Mouse (Mus musculus) kidney, embryonic 14.5 days (tissue): ENCODE measurements around the gene Abca1. TPM values are rescaled to one million over a fixed set of nuclear protein-coding genes. Genes with fewer than 3 reads are reported as not detected.

Experiments
- ATAC-seq: fragments of 200-750 bp; cut with Nextera tagmentation; 2 replicates; pipeline ENCODE4 v1.8.0; 2017; ENCODE audit warnings: moderate number of reproducible peaks, mild to moderate bottlenecking, moderate TSS enrichment, moderate library complexity; ENCODE audit not compliant: low FRiP score, low TSS enrichment
- H3K27ac ChIP-seq: fragments of 300-500 bp; sonication (generic); 2 replicates; pipeline ENCODE4 v1.5.1; 2014; ENCODE audit warnings: low read depth, mild to moderate bottlenecking, low read length, moderate library complexity, mixed read lengths
- H3K27me3 ChIP-seq: fragments of 300-500 bp; sonication (generic); 2 replicates; pipeline ENCODE4 v1.6.1; 2014; ENCODE audit warnings: mild to moderate bottlenecking, low read length; ENCODE audit not compliant: control insufficient read depth, insufficient read depth
- H3K36me3 ChIP-seq: fragments of 300-500 bp; sonication (generic); 2 replicates; pipeline ENCODE4 v1.6.1; 2014; ENCODE audit warnings: low read length, mixed read lengths; ENCODE audit not compliant: control insufficient read depth, insufficient read depth
- H3K4me1 ChIP-seq: fragments of 300-500 bp; sonication (generic); 2 replicates; pipeline ENCODE4 v1.6.1; 2014; ENCODE audit warnings: low read length, mixed read lengths; ENCODE audit not compliant: control insufficient read depth, insufficient read depth
- H3K4me2 ChIP-seq: fragments of 300-500 bp; sonication (generic); replicated peaks from 2 replicates; pipeline ENCODE4 v1.6.1; 2014; ENCODE audit warnings: low read depth, mild to moderate bottlenecking, low read length
- H3K4me3 ChIP-seq: fragments of 300-500 bp; sonication (generic); 2 replicates; pipeline ENCODE4 v1.5.1; 2014; ENCODE audit warnings: mild to moderate bottlenecking, low read length
- H3K9ac ChIP-seq: fragments of 300-500 bp; sonication (generic); 2 replicates; pipeline ENCODE4 v1.6.1; 2014; ENCODE audit warnings: low read depth, mild to moderate bottlenecking, low read length, moderate library complexity
- H3K9me3 ChIP-seq: fragments of 300-500 bp; sonication (generic); 2 replicates; pipeline ENCODE4 v1.6.1; 2016; ENCODE audit warnings: low read length; ENCODE audit not compliant: control insufficient read depth
- whole genome bisulfite sequencing: fragments of 180-500 bp; shearing (Covaris S2); extraction: QIAGEN DNeasy Blood & Tissue Kit; methylation state at CpG from one replicate; pipeline ENCODE4 v1.1.7; 2014; 5-methylcytosine and 5-hydroxymethylcytosine counted together
- polyA plus RNA-seq: library from polyadenylated mRNA; unstranded; fragments of >200 nt; fragmentation: Nextera tagmentation; extraction: Ambion mirVana; gene quantifications from 2 replicates; pipeline ENCODE4 v1.2.1, GENCODE M21; 2014

Gene Abca1
- polyA plus RNA-seq, 1 experiment from 2014 or later, result 5.6 TPM

GRCm38 (mm10) chr4:53155471-53155870 is 4.2 kb downstream of the Abca1 start:
- Histone ChIP-seq H3K27me3 (no peaks in the 10 kb centered on the region), H3K9ac (no peak overlapping the region), H3K36me3 (no peaks in the 10 kb centered on the region), H3K4me1 (no peaks in the 10 kb centered on the region), H3K4me2 (no peak overlapping the region), H3K4me3 (no peak overlapping the region), H3K27ac (no peak overlapping the region), H3K9me3 (no peaks in the 10 kb centered on the region)
- 78% methylated on average over 11 of the region's 11 CpGs for WGBS
- no peak for ATAC-seq

DNA sequence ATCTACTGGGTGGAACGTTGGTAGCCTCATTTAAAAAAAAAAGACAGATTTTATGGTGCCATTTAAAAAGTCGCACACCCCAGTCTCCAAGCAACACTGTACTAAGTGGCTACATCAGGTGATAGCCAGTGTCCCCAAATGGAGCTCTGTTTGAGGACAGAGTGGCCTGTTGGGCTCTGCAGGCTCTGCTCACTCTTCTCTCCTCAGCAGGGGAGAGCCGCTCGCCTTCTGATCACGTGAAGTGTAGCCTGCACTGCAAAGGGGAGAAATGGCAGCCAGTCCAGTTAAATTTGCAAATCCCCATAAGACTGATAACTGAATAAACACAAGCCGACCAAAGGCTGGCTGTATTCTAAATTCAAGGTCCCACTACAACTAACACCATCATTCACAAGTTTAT is 6.0 kb downstream of the Abca1 start:
- no peaks in the 10 kb centered on the region for H3K9me3 ChIP-seq
- WGBS, result 60% methylated on average over 6 of the region's 6 CpGs
- H3K27me3 ChIP-seq, result no peaks in the 10 kb centered on the region
- no peak overlapping the region for H3K4me2 ChIP-seq
- no peak overlapping the region for H3K9ac ChIP-seq
- H3K36me3 ChIP-seq, result no peaks in the 10 kb centered on the region
- no peak overlapping the region for H3K4me3 ChIP-seq
- no peak overlapping the region for H3K27ac ChIP-seq
- ATAC-seq, result no peak
- no peaks in the 10 kb centered on the region for H3K4me1 ChIP-seq

- Histone ChIP-seq H3K4me1 (no peaks in the 10 kb centered on the region), H3K9ac (no peak overlapping the region), H3K27me3 (no peaks in the 10 kb centered on the region), H3K4me3 (no peak overlapping the region), H3K9me3 (no peaks in the 10 kb centered on the region), H3K27ac (no peak overlapping the region), H3K36me3 (no peaks in the 10 kb centered on the region), H3K4me2 (no peak overlapping the region)
- 68% methylated on average over 4 of the region's 4 CpGs for WGBS
- ATAC-seq, result no peak
Measured at GRCm38 (mm10) chr4:53153061-53153460, 6.6 kb downstream of the Abca1 start.

GRCm38 (mm10) chr4:53152655-53153054 is 7.0 kb downstream of the Abca1 start:
- Histone ChIP-seq H3K9me3 (no peaks in the 10 kb centered on the region), H3K9ac (no peak overlapping the region), H3K27ac (no peak overlapping the region), H3K4me2 (no peak overlapping the region), H3K27me3 (no peaks in the 10 kb centered on the region), H3K4me1 (no peaks in the 10 kb centered on the region), H3K4me3 (no peak overlapping the region), H3K36me3 (no peaks in the 10 kb centered on the region)
- WGBS, result 52% methylated on average over 5 of the region's 5 CpGs
- no peak for ATAC-seq

DNA sequence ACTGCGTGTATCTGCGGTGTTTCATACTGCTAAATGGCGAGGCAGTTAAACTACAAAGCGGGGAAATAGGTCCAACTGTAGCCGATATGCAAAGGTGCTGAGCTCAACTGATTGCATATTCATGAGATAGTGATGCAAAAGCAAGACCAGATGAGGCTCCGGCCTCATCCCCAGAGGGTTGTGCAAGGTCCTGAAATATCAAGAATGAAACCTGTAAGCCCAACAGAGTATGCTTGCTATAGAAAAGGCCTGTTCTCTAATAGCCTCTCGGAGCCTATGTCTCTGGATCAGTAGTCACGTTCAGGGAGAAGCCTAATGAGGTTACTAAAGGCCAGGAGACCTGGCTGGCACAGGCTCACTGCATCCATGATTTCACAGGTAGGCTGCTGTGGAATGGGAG is 9.2 kb downstream of the Abca1 start:
- 85% methylated on average over 8 of the region's 8 CpGs for WGBS
- Histone ChIP-seq H3K27ac (no peak overlapping the region), H3K4me1 (no peaks in the 10 kb centered on the region), H3K4me3 (no peak overlapping the region), H3K27me3 (no peaks in the 10 kb centered on the region), H3K4me2 (no peak overlapping the region), H3K9me3 (no peaks in the 10 kb centered on the region), H3K9ac (no peak overlapping the region), H3K36me3 (no peaks in the 10 kb centered on the region)
- ATAC-seq, result no peak

- Histone ChIP-seq H3K27ac (no peak overlapping the region), H3K4me1 (no peaks in the 10 kb centered on the region), H3K9ac (no peak overlapping the region), H3K9me3 (no peaks in the 10 kb centered on the region), H3K4me2 (no peak overlapping the region), H3K4me3 (no peak overlapping the region), H3K27me3 (no peaks in the 10 kb centered on the region), H3K36me3 (no peaks in the 10 kb centered on the region)
- ATAC-seq, result no peak
- WGBS, result 91% methylated on average over 4 of the region's 5 CpGs
Measured at GRCm38 (mm10) chr4:53149644-53150043, 10.1 kb downstream of the Abca1 start.

DNA sequence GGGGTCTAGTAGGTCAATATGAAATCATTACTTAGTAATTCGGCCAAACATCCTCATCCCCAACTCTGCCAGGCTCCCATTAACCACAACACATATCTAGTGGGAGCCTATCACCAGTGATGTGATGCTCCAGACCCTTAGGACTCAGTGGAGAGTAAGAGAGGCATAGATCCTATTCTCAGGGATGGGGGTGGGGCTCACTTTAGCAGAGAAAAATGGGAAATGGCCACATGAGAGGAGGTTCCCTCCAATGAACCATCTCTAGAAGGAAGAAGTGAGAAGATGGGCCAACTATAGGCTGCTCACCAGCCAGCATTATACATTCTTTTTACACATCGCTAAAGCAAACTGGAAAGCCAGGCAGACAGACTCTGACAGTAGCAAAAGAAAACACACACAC is 10.9 kb downstream of the Abca1 start:
- H3K4me2 ChIP-seq, result no peak overlapping the region
- H3K27ac ChIP-seq, result no peak overlapping the region
- no peaks in the 10 kb centered on the region for H3K27me3 ChIP-seq
- H3K4me3 ChIP-seq, result no peak overlapping the region
- no peak overlapping the region for H3K9ac ChIP-seq
- ATAC-seq, result no peak
- no peaks in the 10 kb centered on the region for H3K36me3 ChIP-seq
- H3K4me1 ChIP-seq, result no peaks in the 10 kb centered on the region
- H3K9me3 ChIP-seq, result no peaks in the 10 kb centered on the region
- WGBS, result 85% methylated on average over 2 of the region's 2 CpGs

DNA sequence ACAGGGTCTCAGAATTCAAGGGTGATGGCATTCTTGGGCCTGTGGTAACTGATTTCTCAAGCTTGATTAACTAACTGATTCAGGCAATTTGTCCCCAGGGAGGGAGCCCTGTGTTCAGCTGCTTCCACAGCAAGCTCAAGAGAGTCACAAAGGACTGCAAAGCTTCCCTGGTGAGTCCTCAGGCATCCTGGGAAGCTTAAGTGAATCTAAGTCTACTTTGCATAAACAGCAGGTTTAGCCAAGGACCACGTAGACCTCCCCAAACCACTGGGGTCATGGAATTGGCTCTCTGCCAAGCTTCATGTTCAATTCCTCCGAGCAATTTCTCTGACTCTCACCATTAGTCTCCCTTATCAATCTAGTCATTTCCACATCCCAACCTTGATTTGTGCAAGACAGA is 12.2 kb downstream of the Abca1 start:
- no peak overlapping the region for H3K4me3 ChIP-seq
- H3K9me3 ChIP-seq, result no peaks in the 10 kb centered on the region
- H3K27ac ChIP-seq, result no peak overlapping the region
- H3K4me1 ChIP-seq, result no peaks in the 10 kb centered on the region
- no peaks in the 10 kb centered on the region for H3K36me3 ChIP-seq
- no peaks in the 10 kb centered on the region for H3K27me3 ChIP-seq
- no peak overlapping the region for H3K9ac ChIP-seq
- WGBS, result 26% methylated on average over 2 of the region's 2 CpGs
- no peak for ATAC-seq
- no peak overlapping the region for H3K4me2 ChIP-seq

DNA sequence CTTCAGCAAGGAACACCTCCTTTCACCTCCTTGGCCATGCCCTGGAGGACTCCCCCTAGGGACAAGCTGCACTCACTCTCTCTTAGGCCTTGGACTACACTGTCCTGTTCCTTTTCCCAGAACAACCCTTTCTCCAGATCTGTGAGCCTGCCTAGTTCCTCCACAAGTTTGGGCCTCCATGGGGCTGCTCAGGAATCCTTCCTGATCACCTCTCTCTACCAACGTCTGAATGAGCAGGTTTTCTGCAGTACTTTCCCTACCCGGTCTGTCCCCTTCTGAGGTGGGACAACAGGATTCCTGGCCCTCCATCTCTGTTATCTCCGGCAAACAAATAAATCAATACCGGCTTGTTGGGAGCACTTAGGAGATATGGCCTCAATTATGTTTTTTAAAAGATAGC is 12.6 kb downstream of the Abca1 start:
- Histone ChIP-seq H3K4me3 (no peak overlapping the region), H3K4me1 (no peaks in the 10 kb centered on the region), H3K27ac (no peak overlapping the region), H3K27me3 (no peaks in the 10 kb centered on the region), H3K4me2 (no peak overlapping the region), H3K36me3 (no peaks in the 10 kb centered on the region), H3K9me3 (no peaks in the 10 kb centered on the region), H3K9ac (no peak overlapping the region)
- no peak for ATAC-seq
- WGBS, result 60% methylated on average over 4 of the region's 4 CpGs
